Mouse (Mus musculus) spleen, postnatal 4 days (tissue): Measurements from ENCODE around the gene Filip1.

Experiments used
- DNase-seq, 2 experiments: peaks; one replicate each; pipeline ENCODE4 v3.0.0; 2022; ENCODE audit warnings: low spot score in 2 of 2

Filip1 gene

GRCm38 (mm10) chr9:79947973-79948372, 64.7 kb downstream of the Filip1 start:
- no peak for DNase-seq

GRCm38 (mm10) chr9:79947414-79947813, 65.2 kb downstream of the Filip1 start:
- no peak for DNase-seq

DNA sequence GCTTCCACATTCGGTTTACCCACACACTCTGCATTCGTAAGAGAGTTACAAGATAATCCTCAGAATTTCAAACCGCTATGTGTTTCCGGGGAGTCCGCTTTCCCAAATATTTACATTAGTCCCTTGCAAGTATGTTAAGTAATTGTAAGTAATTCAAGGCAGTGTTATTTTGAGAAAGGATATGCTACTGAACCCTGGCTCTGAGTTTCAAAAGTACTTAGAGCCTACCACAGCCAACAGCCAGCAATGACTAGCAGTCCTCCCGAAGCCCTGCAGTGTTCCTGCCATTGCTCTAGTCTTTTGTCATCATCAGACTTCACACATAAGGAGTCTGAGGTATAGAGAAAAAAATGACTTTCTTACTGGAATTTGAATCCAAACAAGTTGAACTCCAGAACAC, 67.8 kb downstream of the Filip1 start:
- no peak for DNase-seq

GRCm38 (mm10) chr9:79943986-79944385, 68.7 kb downstream of the Filip1 start:
- no peak for DNase-seq

DNA sequence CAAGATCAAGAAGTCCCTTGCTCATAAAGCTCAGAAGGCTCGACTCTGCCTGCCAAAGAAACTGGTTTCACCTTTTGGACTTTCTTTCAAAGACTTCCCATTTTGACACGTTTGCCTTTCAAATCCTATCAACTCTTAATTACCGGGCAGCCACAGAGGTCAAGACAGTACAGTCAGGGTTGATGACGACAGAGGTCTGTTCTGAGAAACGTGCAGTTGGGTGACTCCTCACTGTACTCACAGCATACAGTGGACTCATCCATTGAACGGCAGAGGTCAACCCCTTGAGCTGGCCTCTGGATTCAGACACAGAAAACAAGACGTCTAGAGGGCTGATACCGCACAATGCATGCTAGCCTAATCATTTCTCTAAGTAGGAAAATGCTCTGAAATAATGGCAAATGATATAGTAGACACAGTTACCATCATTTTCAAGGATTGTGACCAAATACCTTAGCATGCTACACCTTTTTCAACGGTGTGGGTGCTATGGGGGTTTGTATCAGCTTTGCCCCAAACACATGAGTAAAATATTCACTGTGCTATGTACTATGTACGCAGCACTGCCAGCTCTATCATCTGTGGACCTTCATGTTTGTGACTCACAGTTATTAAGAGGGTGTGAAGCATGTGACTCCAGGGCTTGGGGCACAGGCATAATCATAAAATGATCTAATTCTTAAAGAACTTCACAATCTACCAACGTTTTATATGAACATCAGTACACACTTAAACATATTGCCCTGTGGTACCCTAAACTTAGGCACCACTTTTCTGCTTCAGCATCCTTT, 74.0 kb downstream of the Filip1 start:
- DNase-seq = no peak

- DNase-seq = no peak
These were observed 75.1 kb downstream of the Filip1 start for GRCm38 (mm10) chr9:79937570-79937969.

- DNase-seq = no peak
These were observed 80.1 kb downstream of the Filip1 start for GRCm38 (mm10) chr9:79932578-79932977.

DNA sequence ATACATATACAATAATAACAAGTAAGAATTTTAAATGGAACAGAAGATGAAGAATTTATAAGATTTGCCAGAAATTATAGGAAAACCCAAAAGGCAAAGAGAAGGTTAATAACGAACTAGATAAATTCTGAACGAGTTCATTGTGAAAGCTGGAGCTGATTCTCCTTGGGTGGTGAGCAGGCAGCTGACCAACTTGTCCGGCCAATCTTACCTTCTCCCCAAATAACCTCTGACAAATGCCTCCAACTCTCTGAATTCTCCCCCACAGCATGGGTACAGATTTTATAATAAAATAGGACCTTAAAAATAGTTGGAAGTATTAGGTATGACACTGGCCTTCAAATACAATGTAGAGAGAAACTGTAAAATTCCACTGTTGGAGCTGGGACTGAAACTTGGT, 84.6 kb downstream of the Filip1 start:
- DNase-seq = no peak

GRCm38 (mm10) chr9:79927156-79927870, 85.3 kb downstream of the Filip1 start:
- no peak for DNase-seq

DNA sequence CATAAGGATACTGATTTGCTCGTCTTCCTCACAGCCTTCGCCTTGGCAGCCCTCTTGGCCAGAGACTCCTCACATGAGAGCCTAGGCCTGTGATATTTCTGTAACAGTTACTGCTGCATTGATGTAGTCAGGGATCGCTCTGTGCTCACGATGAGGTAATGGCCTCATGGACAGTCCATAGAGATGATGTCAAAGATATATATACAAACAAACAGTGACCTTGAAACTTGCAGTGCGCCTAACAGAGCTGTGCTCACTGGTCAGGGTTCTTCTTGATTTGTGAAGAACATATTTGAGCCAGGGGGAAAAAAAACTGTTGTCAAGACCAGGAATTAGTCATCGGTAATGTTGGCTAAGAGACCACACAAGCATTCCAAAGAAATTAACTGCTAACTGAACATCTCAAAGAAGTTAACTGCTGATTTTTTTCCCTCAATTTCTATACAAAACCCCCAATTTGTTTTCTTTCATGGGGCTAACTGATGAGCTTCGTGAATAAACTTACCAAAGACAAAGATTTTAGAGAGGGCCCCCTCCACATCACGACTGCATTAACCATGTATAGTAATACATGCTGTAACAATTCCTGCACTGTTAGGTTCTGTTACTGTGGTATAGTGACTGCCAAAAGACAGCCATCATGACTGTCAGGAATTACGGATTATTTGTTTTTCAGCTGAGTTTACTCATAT, 86.0 kb downstream of the Filip1 start:
- no peak for DNase-seq

DNA sequence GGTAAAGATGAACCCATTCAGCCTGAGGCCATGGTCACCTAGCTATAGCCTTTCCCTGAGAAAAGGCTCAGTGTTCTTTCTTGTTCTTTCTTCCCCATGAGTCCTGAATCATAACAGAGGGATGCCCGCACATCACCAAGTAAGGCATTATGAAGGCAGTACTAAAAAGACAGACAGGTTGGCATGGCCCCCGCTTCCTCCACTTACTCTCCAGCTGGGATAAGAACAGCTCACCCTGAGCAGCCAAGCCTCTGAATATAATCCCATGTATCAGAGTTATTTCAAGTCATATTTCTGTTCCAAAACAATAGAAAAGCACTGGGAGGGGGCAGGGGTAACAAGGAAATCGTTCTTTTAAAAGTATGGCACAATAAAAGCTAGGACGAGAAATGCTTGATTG, 86.7 kb downstream of the Filip1 start:
- DNase-seq = no peak

GRCm38 (mm10) chr9:79923262-79923661, 89.4 kb downstream of the Filip1 start:
- DNase-seq = no peak

DNA sequence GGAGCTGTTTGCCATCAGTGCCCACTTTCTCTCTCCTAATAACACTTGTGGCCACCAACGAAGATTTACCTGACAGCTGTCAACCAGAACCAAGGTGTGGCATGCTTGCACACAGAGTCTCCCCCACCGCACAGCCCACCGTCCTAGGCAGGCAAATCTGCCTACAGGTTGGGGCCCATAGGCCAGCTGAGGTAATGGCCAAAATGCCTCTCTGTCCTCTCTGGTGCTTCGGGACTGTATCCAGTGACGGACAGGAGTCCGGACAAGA, 90.2 kb downstream of the Filip1 start:
- no peak for DNase-seq

DNA sequence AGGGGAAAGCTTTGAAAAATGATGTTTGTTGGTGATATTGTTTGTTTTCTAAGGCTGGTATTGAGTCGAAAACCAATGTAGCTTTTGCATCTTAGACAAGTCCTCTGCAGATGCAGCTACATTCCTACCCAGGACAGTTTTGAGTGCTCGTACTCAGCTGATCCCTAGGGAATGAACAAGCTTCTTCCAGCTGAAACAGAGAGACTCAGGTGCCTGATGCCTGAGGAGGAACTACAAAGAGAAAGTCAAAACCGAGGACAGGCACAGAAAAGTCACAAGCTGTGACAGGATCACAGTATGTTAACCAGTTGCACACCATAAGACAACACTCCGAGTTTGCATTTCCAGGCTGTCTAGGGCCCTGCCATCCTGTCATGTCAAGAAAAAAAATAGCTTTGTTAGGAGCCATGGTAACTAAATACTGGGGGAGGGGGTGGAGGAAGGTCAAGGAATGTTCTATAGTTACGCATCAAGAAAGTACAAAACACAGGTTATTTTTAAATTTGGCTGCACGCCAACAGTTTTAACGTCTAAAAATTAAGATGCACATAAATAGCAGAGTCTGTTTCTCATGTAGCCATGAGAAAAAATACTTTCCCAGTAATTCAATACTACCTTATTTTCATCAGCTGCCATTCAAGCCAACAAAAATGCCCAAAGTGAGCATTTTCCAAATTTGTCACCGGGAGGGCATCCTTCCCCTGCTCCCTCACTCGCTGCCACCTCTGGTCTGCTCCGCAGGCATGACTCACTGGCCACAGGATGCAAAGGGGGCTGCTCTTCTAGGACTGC, 90.8 kb downstream of the Filip1 start:
- DNase-seq = no peak

DNA sequence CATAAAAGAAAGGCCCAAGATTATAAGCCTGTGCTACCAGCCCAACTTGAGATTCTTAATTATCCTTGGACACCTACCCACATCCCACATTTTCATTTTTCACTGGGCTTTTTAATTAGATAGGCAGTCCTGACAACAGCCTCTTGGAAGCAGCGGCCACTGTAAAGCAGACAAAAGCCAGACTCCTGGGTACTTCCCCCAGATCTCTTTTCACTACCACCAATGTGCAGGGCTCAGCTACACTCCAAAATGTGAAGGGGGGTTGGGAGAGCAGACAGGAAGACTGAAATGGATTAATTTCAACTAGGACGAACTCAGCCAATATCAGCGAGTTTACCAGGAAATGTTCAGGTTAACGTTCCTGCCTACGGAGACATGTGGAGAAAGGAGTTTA, 92.1 kb downstream of the Filip1 start:
- no peak for DNase-seq

GRCm38 (mm10) chr9:79919750-79920539, 92.7 kb downstream of the Filip1 start:
- DNase-seq = no peak

DNA sequence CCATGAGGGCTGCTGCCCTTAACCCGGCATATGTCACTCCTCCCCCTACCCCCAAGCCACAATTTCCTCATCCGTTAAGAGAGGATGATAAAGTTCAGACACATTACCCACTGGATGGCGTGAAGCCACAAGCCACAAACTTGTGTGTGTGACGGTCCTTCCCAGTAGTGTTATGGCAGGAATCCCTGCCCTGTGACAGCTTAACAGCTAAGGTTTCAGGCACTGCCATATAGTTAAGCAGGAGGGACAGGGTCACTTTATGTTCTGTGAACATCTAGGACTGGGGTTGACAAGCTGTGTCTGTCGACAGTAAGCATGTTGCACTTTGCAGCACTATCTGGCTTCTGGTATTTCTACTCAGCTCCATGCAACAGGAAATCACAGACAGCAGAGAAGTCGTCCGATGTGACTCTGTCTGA, 93.3 kb downstream of the Filip1 start:
- DNase-seq = no peak

DNA sequence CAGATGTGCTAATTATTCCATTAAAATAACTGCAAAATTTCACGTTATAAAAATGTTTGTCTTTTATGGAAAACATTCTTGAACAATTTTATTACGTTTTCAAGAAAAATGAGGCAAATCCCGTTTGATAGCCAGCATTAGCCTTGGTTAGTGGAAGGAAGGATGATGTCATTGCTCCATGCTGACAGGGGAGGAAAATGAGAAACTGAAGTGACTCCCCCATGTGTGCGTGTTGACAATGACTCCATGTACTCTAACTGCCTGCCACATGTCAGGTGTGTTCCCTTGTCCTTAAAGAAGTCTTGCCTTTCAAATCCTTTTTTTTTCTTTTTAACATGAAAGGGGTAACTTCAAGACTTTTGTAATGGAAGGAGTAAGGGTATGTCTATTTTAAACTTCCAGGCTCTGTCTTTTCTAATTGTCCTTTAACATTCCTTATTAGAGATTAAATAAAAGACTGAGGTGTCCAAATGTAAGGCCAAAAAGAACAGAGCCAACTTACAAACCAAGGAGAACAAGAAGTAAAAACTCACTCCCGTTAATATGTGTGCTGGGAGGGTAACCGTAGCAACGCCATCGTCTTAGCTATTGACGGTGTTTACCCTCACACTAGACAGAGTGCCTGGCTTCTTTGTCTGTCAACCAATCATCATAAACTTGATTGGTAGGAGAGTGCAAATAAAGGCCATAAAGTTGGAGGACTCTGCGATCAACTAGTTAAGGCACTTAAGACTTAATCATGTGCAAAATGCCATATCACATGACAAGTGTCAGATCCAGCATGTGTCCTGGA, 94.1 kb downstream of the Filip1 start:
- DNase-seq = no peak

DNA sequence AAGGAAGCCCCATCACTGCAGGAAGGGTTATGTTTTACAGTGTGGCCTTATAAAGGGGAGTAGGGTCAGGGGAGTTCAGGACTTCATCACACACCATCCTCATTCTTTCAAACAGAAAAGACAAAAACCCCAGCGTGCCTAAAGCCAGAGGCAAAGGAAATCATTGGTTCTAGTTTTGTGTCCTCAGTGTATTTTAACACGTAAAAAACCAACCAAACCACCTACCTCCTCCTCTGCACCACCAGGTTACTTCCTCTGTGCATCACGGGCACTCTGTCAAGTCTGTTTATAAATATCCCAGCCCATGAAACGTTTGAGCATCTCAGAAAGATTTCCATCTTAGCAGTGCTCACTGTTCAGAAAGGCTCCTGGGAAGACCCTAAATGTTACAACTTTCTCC, 98.4 kb downstream of the Filip1 start:
- no peak for DNase-seq

DNA sequence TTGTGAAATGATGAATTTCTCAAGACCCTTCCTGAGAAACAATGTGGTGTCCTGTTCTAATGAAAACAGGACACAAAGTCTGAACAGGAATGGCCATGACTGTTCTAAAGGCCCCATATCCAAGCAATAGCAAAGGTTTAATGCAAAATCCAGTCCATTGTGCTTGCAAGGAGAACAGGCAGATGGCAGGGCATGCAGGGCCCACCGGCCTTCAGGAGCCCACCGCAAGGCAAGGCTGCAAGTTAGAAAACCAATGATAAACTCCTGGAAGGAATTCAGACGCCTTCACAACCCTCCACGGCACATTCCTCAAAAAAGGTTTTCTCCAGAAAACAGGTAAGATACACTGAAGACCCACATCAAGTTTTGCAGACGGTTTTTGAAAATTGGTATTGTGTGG, 99.7 kb downstream of the Filip1 start:
- no peak for DNase-seq

DNA sequence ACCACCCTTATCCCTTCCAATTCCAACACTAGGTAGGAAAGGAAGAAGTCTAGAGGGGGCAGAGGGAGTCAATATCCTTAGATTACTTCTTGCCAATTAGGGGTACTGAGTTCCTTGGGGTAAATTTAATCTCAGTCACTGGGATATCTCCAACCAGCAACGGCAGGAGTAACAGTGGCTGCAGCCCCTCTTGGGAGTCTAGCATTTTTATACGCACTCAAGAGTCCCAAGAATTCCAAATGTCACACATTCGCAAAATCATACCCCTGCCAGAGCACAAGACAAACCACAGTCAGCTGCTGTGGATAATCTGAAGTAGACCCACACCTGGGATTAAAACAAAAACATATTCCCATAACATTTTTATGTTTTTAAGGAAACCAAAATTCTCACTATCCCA, 102.5 kb downstream of the Filip1 start:
- no peak for DNase-seq
